Mouse (Mus musculus): ENCODE results near the gene BC147527.

- TF ChIP-seq CTCF (IDR thresholded peaks at IDR 0.05; ENCODE audit: low read depth) (no peak), EP300 (IDR thresholded peaks at IDR 0.05; ENCODE audit: low read depth) (no peak)
Observed at GRCm38 (mm10) chr13:120320721-120321120, 20.5 kb downstream of the BC147527 start.
